Mouse (Mus musculus): ENCODE results near the gene Sfxn4. TPM values are rescaled to one million over a fixed set of nuclear protein-coding genes. Genes with fewer than 3 reads are reported as not detected.

Sfxn4 gene
- polyA plus RNA-seq (2016; fragmentation: Nextera tagmentation; extraction: Ambion mirVana): 9.8 and 12.5 TPM in 2 replicates

- Histone ChIP-seq H3K4me1 (peaks cover 8% of the 10 kb centered on the region), H3K36me3 (replicated peaks) (peaks cover 11% of the 10 kb centered on the region; the same call in 1 of the 2 replicates), H3K9me3 (no peaks in the 10 kb centered on the region), H3K4me2 (peak within 1 kb of the TSS; percentile 62), H3K27ac (peak within 1 kb of the TSS; percentile 63), H3K27me3 (no peaks in the 10 kb centered on the region), H3K4me3 (replicated peaks) (peak within 1 kb of the TSS; percentile 57), H3K9ac (peak within 1 kb of the TSS; percentile 57)
- 3% methylated on average over 30 of the region's 30 CpGs for WGBS
- peak; percentile 99 for ATAC-seq (ENCODE audit: low FRiP score)
Measured at GRCm38 (mm10) chr19:60860868-60861700, at the start of gene Sfxn4. TSS of gene Sfxn4 (minus strand) at chr19:60861479.

- no peaks in the 10 kb centered on the region for H3K9me3 ChIP-seq
- H3K27ac ChIP-seq: no peak overlapping the region
- no peaks in the 10 kb centered on the region for H3K36me3 ChIP-seq (replicated peaks)
- no peak overlapping the region for H3K9ac ChIP-seq
- H3K27me3 ChIP-seq: no peaks in the 10 kb centered on the region
- no peak overlapping the region for H3K4me2 ChIP-seq
- no peak overlapping the region for H3K4me3 ChIP-seq (replicated peaks)
- no peak for ATAC-seq (ENCODE audit: low FRiP score)
- H3K4me1 ChIP-seq: no peaks in the 10 kb centered on the region
Measured at GRCm38 (mm10) chr19:60910304-60910703, 49.0 kb upstream of the Sfxn4 start.

DNA sequence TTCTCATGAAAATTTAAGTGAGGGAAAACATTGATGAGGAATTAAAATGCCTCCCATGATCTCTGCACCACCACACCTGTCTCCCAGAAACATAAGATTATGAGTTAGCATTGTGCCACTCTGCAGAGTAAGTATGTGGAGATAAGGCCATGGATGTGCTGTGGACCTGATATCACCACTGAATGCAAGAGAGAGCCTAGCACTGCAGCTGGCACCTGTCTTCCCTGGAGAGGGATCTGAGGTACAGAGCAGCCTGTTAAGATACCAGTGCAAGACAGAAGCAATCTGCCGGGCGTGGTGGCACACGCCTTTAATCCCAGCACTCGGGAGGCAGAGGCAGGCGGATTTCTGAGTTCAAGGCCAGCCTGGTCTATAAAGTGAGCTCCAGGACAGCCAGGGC, 44.2 kb upstream of the Sfxn4 start:
- Histone ChIP-seq H3K9me3 (no peaks in the 10 kb centered on the region), H3K4me3 (replicated peaks) (no peak overlapping the region), H3K27me3 (no peaks in the 10 kb centered on the region), H3K36me3 (replicated peaks) (no peaks in the 10 kb centered on the region), H3K27ac (no peak overlapping the region), H3K9ac (no peak overlapping the region), H3K4me2 (no peak overlapping the region), H3K4me1 (no peaks in the 10 kb centered on the region)
- no peak for ATAC-seq (ENCODE audit: low FRiP score)
- 98% methylated on average over 5 of the region's 5 CpGs for WGBS

- ATAC-seq (ENCODE audit: low FRiP score): no peak
- Histone ChIP-seq H3K4me3 (replicated peaks) (no peak overlapping the region), H3K27me3 (no peaks in the 10 kb centered on the region), H3K4me2 (no peak overlapping the region), H3K9ac (no peak overlapping the region), H3K27ac (no peak overlapping the region), H3K36me3 (replicated peaks) (no peaks in the 10 kb centered on the region), H3K9me3 (no peaks in the 10 kb centered on the region), H3K4me1 (no peaks in the 10 kb centered on the region)
- WGBS: 93% methylated on average over 1 of the region's 1 CpGs
Measured at GRCm38 (mm10) chr19:60903971-60904370, 42.7 kb upstream of the Sfxn4 start.

DNA sequence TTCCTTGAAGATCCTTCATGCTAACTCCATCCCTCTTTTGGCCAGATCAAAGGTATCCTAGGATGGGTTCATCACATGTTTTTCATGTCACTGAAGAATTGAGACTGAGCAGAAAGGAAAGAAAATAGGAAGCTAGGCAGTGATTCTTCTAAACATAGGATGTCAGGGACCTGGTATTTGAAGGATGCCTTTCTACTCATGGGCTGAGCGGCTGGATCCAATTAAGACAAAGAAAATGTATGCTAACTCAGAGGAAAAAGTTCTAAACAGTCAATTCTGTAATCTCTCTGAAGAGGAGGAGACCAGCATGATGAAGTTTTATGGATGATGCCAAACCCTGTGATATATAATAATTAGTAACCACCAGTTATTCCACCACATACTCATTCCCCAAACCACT, 41.9 kb upstream of the Sfxn4 start:
- H3K36me3 ChIP-seq (replicated peaks): no peaks in the 10 kb centered on the region
- ATAC-seq (ENCODE audit: low FRiP score): no peak
- no peaks in the 10 kb centered on the region for H3K4me1 ChIP-seq
- no peak overlapping the region for H3K4me3 ChIP-seq (replicated peaks)
- WGBS: 75% methylated on average over 1 of the region's 1 CpGs
- H3K4me2 ChIP-seq: no peak overlapping the region
- H3K9me3 ChIP-seq: no peaks in the 10 kb centered on the region
- H3K27me3 ChIP-seq: no peaks in the 10 kb centered on the region
- no peak overlapping the region for H3K9ac ChIP-seq
- H3K27ac ChIP-seq: no peak overlapping the region

DNA sequence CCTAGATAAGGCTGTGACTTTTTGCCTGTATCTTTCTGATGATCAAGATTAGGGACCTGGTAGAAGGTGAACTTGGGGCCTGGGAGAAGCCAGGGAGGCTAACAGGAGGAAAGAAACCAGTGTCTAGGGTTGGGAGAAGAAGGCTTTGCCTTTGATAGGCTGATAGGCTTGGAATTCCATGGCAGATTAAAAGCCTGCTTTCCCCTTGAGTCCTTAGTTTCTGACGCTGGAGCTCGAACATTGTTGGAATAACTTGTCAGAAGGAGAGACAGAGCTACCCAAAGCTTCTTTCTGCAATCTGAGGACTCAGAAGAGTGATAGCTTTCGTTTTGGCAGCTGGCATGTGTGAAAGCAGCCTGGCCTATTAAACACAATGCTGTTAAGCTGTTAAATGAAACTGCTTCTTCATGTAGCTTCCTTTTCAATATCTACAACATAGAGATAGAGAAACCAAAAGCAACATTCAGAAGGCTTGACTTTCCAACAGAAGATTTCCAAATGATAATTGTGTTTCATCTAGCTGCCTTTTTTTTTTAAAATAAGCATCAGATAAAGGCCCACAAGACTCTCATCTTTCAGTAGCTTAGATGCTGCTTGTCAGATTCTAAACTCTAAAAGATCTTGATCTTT, 34.1 kb upstream of the Sfxn4 start:
- Histone ChIP-seq H3K4me1 (peaks cover 9% of the 10 kb centered on the region), H3K27ac (no peak overlapping the region), H3K27me3 (no peaks in the 10 kb centered on the region), H3K9ac (no peak overlapping the region), H3K9me3 (no peaks in the 10 kb centered on the region), H3K36me3 (replicated peaks) (no peaks in the 10 kb centered on the region), H3K4me3 (replicated peaks) (no peak overlapping the region), H3K4me2 (no peak overlapping the region)
- 37% methylated on average over 3 of the region's 3 CpGs for WGBS
- ATAC-seq (ENCODE audit: low FRiP score): no peak

GRCm38 (mm10) chr19:60891934-60892547, 30.8 kb upstream of the Sfxn4 start:
- Histone ChIP-seq H3K27ac (no peak overlapping the region), H3K36me3 (replicated peaks) (no peaks in the 10 kb centered on the region), H3K4me3 (replicated peaks) (no peak overlapping the region), H3K4me1 (peaks cover 16% of the 10 kb centered on the region), H3K4me2 (peak overlapping the region; percentile 8; the same call in 1 of the 2 replicates), H3K9ac (no peak overlapping the region), H3K27me3 (no peaks in the 10 kb centered on the region), H3K9me3 (no peaks in the 10 kb centered on the region)
- ATAC-seq (ENCODE audit: low FRiP score): no peak
- 43% methylated on average over 1 of the region's 1 CpGs for WGBS

DNA sequence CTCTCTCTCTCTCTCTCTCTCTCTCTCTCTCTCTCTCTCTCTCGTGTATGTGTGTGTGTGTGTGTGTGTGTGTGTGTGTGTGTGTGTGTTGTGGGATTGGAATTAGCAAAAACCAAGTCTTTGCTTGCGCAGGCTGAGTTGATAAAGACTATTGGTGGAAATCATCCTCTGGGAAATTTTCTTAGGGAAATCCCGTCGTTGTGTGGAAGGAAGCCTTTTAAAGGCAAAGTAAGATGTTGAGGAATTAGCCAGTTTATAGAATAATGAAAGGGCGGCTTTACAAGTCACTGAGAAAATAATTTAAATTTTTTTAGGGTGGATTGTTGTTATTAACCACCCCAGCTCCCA, 29.8 kb upstream of the Sfxn4 start:
- Histone ChIP-seq H3K9ac (peak overlapping the region; percentile 88), H3K4me1 (peaks cover 16% of the 10 kb centered on the region)

GRCm38 (mm10) chr19:60890391-60891122, 29.3 kb upstream of the Sfxn4 start:
- Histone ChIP-seq H3K4me2 (peak overlapping the region; percentile 72), H3K27ac (peak overlapping the region; percentile 95), H3K4me1 (peaks cover 16% of the 10 kb centered on the region), H3K27me3 (no peaks in the 10 kb centered on the region), H3K36me3 (replicated peaks) (no peaks in the 10 kb centered on the region), H3K9me3 (no peaks in the 10 kb centered on the region), H3K9ac (peak overlapping the region; percentile 88), H3K4me3 (replicated peaks) (peak overlapping the region; percentile 82)
- ATAC-seq (ENCODE audit: low FRiP score): peak; percentile 63
- under 1% methylated on average over 38 of the region's 41 CpGs for WGBS

More for the DNA sequence above, 29.8 kb upstream of the Sfxn4 start:
- Histone ChIP-seq H3K36me3 (replicated peaks) (no peaks in the 10 kb centered on the region), H3K4me3 (replicated peaks) (peak overlapping the region; percentile 82), H3K4me2 (peak overlapping the region; percentile 72), H3K27ac (no peak overlapping the region), H3K9me3 (no peaks in the 10 kb centered on the region), H3K27me3 (no peaks in the 10 kb centered on the region)
- no peak for ATAC-seq (ENCODE audit: low FRiP score)
- 8% methylated on average over 4 of the region's 5 CpGs for WGBS

DNA sequence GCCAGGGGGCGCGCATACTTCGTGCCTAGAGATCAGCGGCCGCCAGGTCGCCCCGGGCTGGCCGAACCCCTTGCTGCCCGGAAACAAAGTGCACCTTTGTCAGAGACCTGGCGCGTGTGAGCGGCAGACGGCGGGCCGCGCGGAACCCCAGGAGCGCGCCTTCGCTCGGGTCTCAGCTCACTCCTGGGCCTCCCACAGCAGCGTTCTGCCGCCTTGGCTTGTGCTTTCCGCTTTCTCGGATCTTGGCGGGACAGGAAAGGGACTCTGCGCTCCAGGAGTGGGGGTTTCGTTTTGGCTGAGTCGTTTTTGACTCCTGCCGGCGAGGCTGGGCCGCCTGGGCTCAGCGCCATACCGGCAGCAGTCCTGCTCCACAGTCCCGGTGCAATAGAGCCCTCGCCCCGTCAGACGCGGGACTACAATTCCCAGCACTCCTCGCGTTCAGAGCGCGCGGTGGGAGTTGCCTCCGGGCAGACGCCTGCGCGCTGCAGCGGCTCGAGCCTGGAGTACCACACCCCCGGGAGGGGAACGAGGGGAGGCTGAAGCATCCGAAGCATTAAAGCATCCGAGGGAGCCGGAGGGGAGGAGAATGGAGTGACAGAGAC, 28.5 kb upstream of the Sfxn4 start, which contains the start of gene Grk5:
Grk5 (plus strand) TSS at position 36 of the 602 bp plus-strand sequence.
- Histone ChIP-seq H3K4me1 (peaks cover 16% of the 10 kb centered on the region), H3K27me3 (no peaks in the 10 kb centered on the region), H3K4me2 (peak within 1 kb of the TSS; percentile 72), H3K27ac (peak within 1 kb of the TSS; percentile 95), H3K4me3 (replicated peaks) (peak within 1 kb of the TSS; percentile 82), H3K9ac (peak within 1 kb of the TSS; percentile 88), H3K9me3 (no peaks in the 10 kb centered on the region), H3K36me3 (replicated peaks) (no peaks in the 10 kb centered on the region)
- WGBS: under 1% methylated on average over 55 of the region's 55 CpGs
- peak; percentile 99 for ATAC-seq (ENCODE audit: low FRiP score)

GRCm38 (mm10) chr19:60889101-60889713, 27.9 kb upstream of the Sfxn4 start:
- Histone ChIP-seq H3K4me1 (peaks cover 16% of the 10 kb centered on the region), H3K4me3 (replicated peaks) (peak overlapping the region; percentile 82), H3K9ac (peak overlapping the region; percentile 88), H3K36me3 (replicated peaks) (no peaks in the 10 kb centered on the region), H3K27me3 (no peaks in the 10 kb centered on the region), H3K9me3 (no peaks in the 10 kb centered on the region), H3K27ac (peak overlapping the region; percentile 95), H3K4me2 (peak overlapping the region; percentile 72)
- 4% methylated on average over 17 of the region's 17 CpGs for WGBS
- ATAC-seq (ENCODE audit: low FRiP score): no peak
